Mouse (Mus musculus): ENCODE measurements at regions not wholly inside any gene's neighbourhood (a gene's known extent, or its start where the extent isn't known, plus 50 kb on each side); places are given as distances from the start of the nearest gene placed in this dataset.
A peak's percentile ranks its signal among the peaks of the same experiment; 100 is the strongest.

- no peak overlapping the region for H3K4me2 ChIP-seq
- H3K4me1 ChIP-seq (replicated peaks): no peaks in the 10 kb centered on the region
- H3K27ac ChIP-seq (replicated peaks): no peak overlapping the region
- H3K27me3 ChIP-seq: no peaks in the 10 kb centered on the region
- no peak for ATAC-seq (ENCODE audit: low read depth)
- no peak overlapping the region for H3K4me3 ChIP-seq
- no peaks in the 10 kb centered on the region for H3K36me3 ChIP-seq
- H3K9ac ChIP-seq: no peak overlapping the region
- no peaks in the 10 kb centered on the region for H3K9me3 ChIP-seq
- 88% methylated on average over 6 of the region's 6 CpGs for WGBS
These were observed 170.7 kb downstream of the Tmem26 start for GRCm38 (mm10) chr10:68894121-68894520.

- 74% methylated on average over 3 of the region's 3 CpGs for WGBS
- H3K27ac ChIP-seq (replicated peaks): no peak overlapping the region
- H3K27me3 ChIP-seq: no peaks in the 10 kb centered on the region
- H3K9ac ChIP-seq: no peak overlapping the region
- H3K4me2 ChIP-seq: no peak overlapping the region
- H3K4me1 ChIP-seq (replicated peaks): no peaks in the 10 kb centered on the region
- ATAC-seq (ENCODE audit: low read depth): no peak
- no peaks in the 10 kb centered on the region for H3K36me3 ChIP-seq
- H3K4me3 ChIP-seq: no peak overlapping the region
- H3K9me3 ChIP-seq: no peaks in the 10 kb centered on the region
These were observed 174.1 kb downstream of the Tmem26 start for GRCm38 (mm10) chr10:68897524-68897923.

GRCm38 (mm10) chr10:68901168-68901567 is 177.7 kb downstream of the Tmem26 start:
- no peak overlapping the region for H3K4me3 ChIP-seq
- no peaks in the 10 kb centered on the region for H3K4me1 ChIP-seq (replicated peaks)
- no peaks in the 10 kb centered on the region for H3K36me3 ChIP-seq
- H3K4me2 ChIP-seq: no peak overlapping the region
- no peak overlapping the region for H3K9ac ChIP-seq
- H3K9me3 ChIP-seq: no peaks in the 10 kb centered on the region
- no peak overlapping the region for H3K27ac ChIP-seq (replicated peaks)
- WGBS: 81% methylated on average over 4 of the region's 4 CpGs
- H3K27me3 ChIP-seq: no peaks in the 10 kb centered on the region
- ATAC-seq (ENCODE audit: low read depth): no peak

- WGBS: 28% methylated on average over 3 of the region's 3 CpGs
- Histone ChIP-seq H3K4me2 (no peak overlapping the region), H3K9ac (no peak overlapping the region), H3K27me3 (no peaks in the 10 kb centered on the region), H3K9me3 (no peaks in the 10 kb centered on the region), H3K4me1 (replicated peaks) (no peaks in the 10 kb centered on the region), H3K4me3 (no peak overlapping the region), H3K36me3 (no peaks in the 10 kb centered on the region), H3K27ac (replicated peaks) (no peak overlapping the region)
- no peak for ATAC-seq (ENCODE audit: low read depth)
These were observed 179.2 kb downstream of the Tmem26 start for GRCm38 (mm10) chr10:68902670-68903069.

GRCm38 (mm10) chr10:68904337-68904736 is 180.9 kb downstream of the Tmem26 start:
- Histone ChIP-seq H3K4me3 (no peak overlapping the region), H3K9ac (no peak overlapping the region), H3K4me2 (no peak overlapping the region), H3K36me3 (no peaks in the 10 kb centered on the region), H3K27me3 (no peaks in the 10 kb centered on the region), H3K27ac (replicated peaks) (no peak overlapping the region), H3K9me3 (no peaks in the 10 kb centered on the region), H3K4me1 (replicated peaks) (peaks cover 6% of the 10 kb centered on the region; the same call in 1 of the 2 replicates)
- no peak for ATAC-seq (ENCODE audit: low read depth)
- 93% methylated on average over 10 of the region's 10 CpGs for WGBS

GRCm38 (mm10) chr10:68908236-68908635 is 184.8 kb downstream of the Tmem26 start:
- no peaks in the 10 kb centered on the region for H3K36me3 ChIP-seq
- H3K4me2 ChIP-seq: no peak overlapping the region
- no peak for ATAC-seq (ENCODE audit: low read depth)
- no peak overlapping the region for H3K9ac ChIP-seq
- H3K4me3 ChIP-seq: no peak overlapping the region
- WGBS: 21% methylated on average over 5 of the region's 5 CpGs
- H3K27ac ChIP-seq (replicated peaks): no peak overlapping the region
- H3K27me3 ChIP-seq: no peaks in the 10 kb centered on the region
- peaks cover 9% of the 10 kb centered on the region; the same call in 1 of the 2 replicates for H3K4me1 ChIP-seq (replicated peaks)
- no peaks in the 10 kb centered on the region for H3K9me3 ChIP-seq

GRCm38 (mm10) chr10:68909018-68909417 is 185.6 kb downstream of the Tmem26 start:
- Histone ChIP-seq H3K4me3 (no peak overlapping the region), H3K9me3 (no peaks in the 10 kb centered on the region), H3K36me3 (no peaks in the 10 kb centered on the region), H3K4me2 (peak overlapping the region; percentile 11), H3K27me3 (no peaks in the 10 kb centered on the region), H3K27ac (replicated peaks) (peak overlapping the region; percentile 23), H3K9ac (peak overlapping the region; percentile 12; the same call in 1 of the 2 replicates), H3K4me1 (replicated peaks) (peaks cover 9% of the 10 kb centered on the region; the same call in 1 of the 2 replicates)
- whole genome bisulfite sequencing: 62% methylated on average over 10 of the region's 10 CpGs
- ATAC-seq (ENCODE audit: low read depth): no peak; the same call in 1 of the 2 replicates

- Histone ChIP-seq H3K4me3 (no peak overlapping the region), H3K9me3 (no peaks in the 10 kb centered on the region), H3K36me3 (no peaks in the 10 kb centered on the region), H3K27ac (replicated peaks) (no peak overlapping the region), H3K9ac (no peak overlapping the region), H3K4me2 (no peak overlapping the region), H3K27me3 (no peaks in the 10 kb centered on the region), H3K4me1 (replicated peaks) (no peaks in the 10 kb centered on the region)
- ATAC-seq (ENCODE audit: low read depth): no peak
- 87% methylated on average over 7 of the region's 7 CpGs for WGBS
These were observed 192.7 kb downstream of the Tmem26 start for GRCm38 (mm10) chr10:68916147-68916546.

- Histone ChIP-seq H3K9ac (no peak overlapping the region), H3K4me2 (no peak overlapping the region), H3K27ac (replicated peaks) (no peak overlapping the region), H3K4me1 (replicated peaks) (no peaks in the 10 kb centered on the region), H3K4me3 (no peak overlapping the region), H3K9me3 (no peaks in the 10 kb centered on the region), H3K36me3 (no peaks in the 10 kb centered on the region), H3K27me3 (no peaks in the 10 kb centered on the region)
- WGBS: 84% methylated on average over 5 of the region's 5 CpGs
- no peak for ATAC-seq (ENCODE audit: low read depth)
These were observed 212.4 kb downstream of the Tmem26 start for GRCm38 (mm10) chr10:68935843-68936242.

GRCm38 (mm10) chr10:68943239-68943638 is 208.0 kb upstream of the Rhobtb1 start:
- Histone ChIP-seq H3K4me1 (replicated peaks) (no peaks in the 10 kb centered on the region), H3K27me3 (no peaks in the 10 kb centered on the region), H3K9ac (no peak overlapping the region), H3K4me3 (no peak overlapping the region), H3K4me2 (no peak overlapping the region), H3K36me3 (no peaks in the 10 kb centered on the region), H3K9me3 (no peaks in the 10 kb centered on the region), H3K27ac (replicated peaks) (no peak overlapping the region)
- 78% methylated on average over 6 of the region's 6 CpGs for WGBS
- no peak for ATAC-seq (ENCODE audit: low read depth)

GRCm38 (mm10) chr10:68956539-68956938 is 194.7 kb upstream of the Rhobtb1 start:
- Histone ChIP-seq H3K27ac (replicated peaks) (no peak overlapping the region), H3K4me1 (replicated peaks) (no peaks in the 10 kb centered on the region; the same call in 1 of the 2 replicates), H3K4me2 (no peak overlapping the region), H3K4me3 (no peak overlapping the region), H3K9ac (no peak overlapping the region), H3K9me3 (no peaks in the 10 kb centered on the region), H3K27me3 (no peaks in the 10 kb centered on the region), H3K36me3 (no peaks in the 10 kb centered on the region)
- ATAC-seq (ENCODE audit: low read depth): no peak
- WGBS: 65% methylated on average over 7 of the region's 7 CpGs

- Histone ChIP-seq H3K27me3 (no peaks in the 10 kb centered on the region), H3K9me3 (0 out of 2 replicates have a peak, but pooled peaks cover 4% of the 10 kb centered on the region), H3K4me1 (replicated peaks) (no peaks in the 10 kb centered on the region; the same call in 1 of the 2 replicates), H3K4me2 (no peak overlapping the region), H3K9ac (no peak overlapping the region), H3K27ac (replicated peaks) (no peak overlapping the region), H3K4me3 (no peak overlapping the region), H3K36me3 (no peaks in the 10 kb centered on the region)
- ATAC-seq (ENCODE audit: low read depth): no peak
- WGBS: 94% methylated on average over 1 of the region's 1 CpGs
These were observed 189.9 kb upstream of the Rhobtb1 start for GRCm38 (mm10) chr10:68961376-68961775.

GRCm38 (mm10) chr10:68963090-68963489 is 188.1 kb upstream of the Rhobtb1 start:
- Histone ChIP-seq H3K27me3 (no peaks in the 10 kb centered on the region), H3K36me3 (no peaks in the 10 kb centered on the region), H3K4me3 (no peak overlapping the region), H3K9me3 (0 out of 2 replicates have a peak, but pooled peaks cover 4% of the 10 kb centered on the region), H3K4me2 (no peak overlapping the region), H3K4me1 (replicated peaks) (peaks cover 9% of the 10 kb centered on the region), H3K27ac (replicated peaks) (no peak overlapping the region), H3K9ac (no peak overlapping the region)
- ATAC-seq (ENCODE audit: low read depth): no peak
- WGBS: 72% methylated on average over 8 of the region's 8 CpGs
